9 mouse cellular contexts compared by ENCODE assay signal in the genomic region with DNA sequence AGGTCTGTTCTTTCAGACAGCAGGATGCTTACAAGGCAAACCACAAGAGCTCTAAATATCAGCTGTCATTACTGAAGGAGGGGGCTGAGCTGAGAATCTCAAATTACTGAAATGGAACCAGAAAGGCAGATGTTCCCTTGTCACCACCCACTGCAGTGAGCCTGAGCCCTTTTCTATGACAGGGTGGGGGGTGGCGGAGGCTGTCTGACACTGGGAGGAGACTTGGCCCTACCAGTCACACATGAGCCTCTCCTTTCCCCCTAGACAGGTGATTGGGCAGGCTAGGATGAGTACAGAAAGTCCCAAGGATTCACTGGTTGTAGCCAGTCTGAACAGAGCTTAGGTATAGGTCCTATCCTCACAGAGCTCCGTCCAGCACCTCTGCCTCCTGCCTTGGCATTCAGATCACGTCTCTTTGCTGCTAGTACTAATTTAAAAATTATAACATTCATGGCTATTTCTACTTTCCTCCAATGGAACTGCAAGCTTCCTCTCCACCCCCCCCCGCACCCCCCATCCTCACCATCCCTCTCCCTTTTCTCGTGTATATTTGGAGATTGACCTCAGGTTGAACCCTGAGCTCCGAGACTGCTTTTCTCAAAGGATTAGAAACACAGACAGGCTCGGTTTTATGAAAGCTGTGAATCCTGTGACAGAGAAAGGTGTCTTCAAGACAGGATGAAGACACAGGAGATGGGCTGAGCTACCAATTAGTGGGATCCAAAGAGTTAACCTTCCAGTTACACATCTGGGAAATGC.
DNase-seq lines count a peak whose midpoint lies in the region; ATAC-seq and TF ChIP-seq lines count a peak whose summit lies in the region.
"Had no signal": no experiment of that assay in that cellular context is flagged by ENCODE, and none has a peak within 500 bp of the region (broad histone marks: within the 10 kb centered on the region; RNA-seq: fewer than 3 reads in every experiment).

No protein-coding gene starts in this region.

- H3K9ac ChIP-seq in embryonic facial prominence, embryonic 13.5 days: no peak overlapping the region
- no peak overlapping the region for H3K9ac ChIP-seq in hindbrain, embryonic 16.5 days (ENCODE audit: low read depth, low read length)
- H3K9ac ChIP-seq in midbrain, embryonic 12.5 days (replicated peaks): no peak overlapping the region
- H3K9ac ChIP-seq: liver, embryonic 15.5 days had no signal

- intact Hi-C loops in gastrocnemius, adult 2 months (cut with DNase I): no loop called here
- intact Hi-C loops in gastrocnemius, postnatal 36 days (cut with DNase I): no loop called here

- ATAC-seq in embryonic facial prominence, embryonic 13.5 days (ENCODE audit: insufficient number of reproducible peaks, insufficient read depth, low FRiP score, low TSS enrichment, low read depth): peak; percentile 57; the same call in 1 of the 2 replicates
- peak; percentile 73 for ATAC-seq in hindbrain, embryonic 16.5 days
- ATAC-seq in midbrain, embryonic 12.5 days (ENCODE audit: low FRiP score, low read depth): peak; percentile 60; the same call in 1 of the 2 replicates

- no peaks in the 10 kb centered on the region for H3K36me3 ChIP-seq in embryonic facial prominence, embryonic 13.5 days
- no peaks in the 10 kb centered on the region for H3K36me3 ChIP-seq in hindbrain, embryonic 16.5 days (ENCODE audit: control insufficient read depth, insufficient read depth, low read length)
- no peaks in the 10 kb centered on the region for H3K36me3 ChIP-seq in midbrain, embryonic 12.5 days
- no peaks in the 10 kb centered on the region for H3K36me3 ChIP-seq in kidney, adult 2 months (ENCODE audit: control insufficient read depth, insufficient read depth, low read length)
- H3K36me3 ChIP-seq: liver, embryonic 15.5 days had no signal

- no peak for TF ChIP-seq POLR2A in kidney, adult 2 months (IDR thresholded peaks at IDR 0.05; ENCODE audit: low read depth, low read length)

- no peak for TF ChIP-seq CTCF in gastrocnemius, adult 2 months (IDR thresholded peaks at IDR 0.05)
- no peak for TF ChIP-seq CTCF in kidney, adult 2 months (conservative IDR thresholded peaks at IDR 0.05; ENCODE audit: insufficient read depth, insufficient read length, low read depth, low read length)

- H3K4me2 ChIP-seq in embryonic facial prominence, embryonic 13.5 days: peak overlapping the region; percentile 27
- H3K4me2 ChIP-seq in hindbrain, embryonic 16.5 days (ENCODE audit: low read length): no peak overlapping the region
- H3K4me2 ChIP-seq in midbrain, embryonic 12.5 days (replicated peaks): no peak overlapping the region
- H3K4me2 ChIP-seq: liver, embryonic 15.5 days had no signal

- WGBS in embryonic facial prominence, embryonic 13.5 days: 17% methylated on average over 7 of the region's 7 CpGs
- 37% methylated on average over 7 of the region's 7 CpGs for WGBS in hindbrain, embryonic 16.5 days
- WGBS in midbrain, embryonic 12.5 days: 34% methylated on average over 7 of the region's 7 CpGs
- 29% methylated on average over 7 of the region's 7 CpGs for WGBS in kidney, adult 2 months

- peak; percentile 37 for DNase-seq in gastrocnemius, adult 2 months
- no peak for DNase-seq in gastrocnemius, postnatal 36 days
- no peak for DNase-seq in testis, postnatal 10 days (ENCODE audit: low spot score)
- no peak for DNase-seq in thymus, adult 18-20 months
- no peak for DNase-seq in kidney, adult 2 months

- H3K27me3 ChIP-seq in embryonic facial prominence, embryonic 13.5 days: no peaks in the 10 kb centered on the region
- H3K27me3 ChIP-seq in hindbrain, embryonic 16.5 days (replicated peaks; ENCODE audit: control insufficient read depth, insufficient read depth, low read length): no peaks in the 10 kb centered on the region
- no peaks in the 10 kb centered on the region for H3K27me3 ChIP-seq in midbrain, embryonic 12.5 days
- no peaks in the 10 kb centered on the region for H3K27me3 ChIP-seq in kidney, adult 2 months (replicated peaks; ENCODE audit: control insufficient read depth, insufficient read depth, low read length)
- H3K27me3 ChIP-seq: liver, embryonic 15.5 days had no signal

- H3K9me3 ChIP-seq in embryonic facial prominence, embryonic 13.5 days: no peaks in the 10 kb centered on the region
- H3K9me3 ChIP-seq in hindbrain, embryonic 16.5 days (ENCODE audit: control insufficient read depth, low read length): no peaks in the 10 kb centered on the region
- H3K9me3 ChIP-seq in midbrain, embryonic 12.5 days: no peaks in the 10 kb centered on the region
- H3K9me3 ChIP-seq: liver, embryonic 15.5 days had no signal

- H3K27ac ChIP-seq in gastrocnemius, adult 2 months: no peak overlapping the region
- 0 out of 2 replicates have a peak overlapping the region, but pooled peaks have one; percentile 2 for H3K27ac ChIP-seq in embryonic facial prominence, embryonic 13.5 days
- H3K27ac ChIP-seq in hindbrain, embryonic 16.5 days (ENCODE audit: low read depth, low read length): no peak overlapping the region
- peak overlapping the region; percentile 10; the same call in 1 of the 2 replicates for H3K27ac ChIP-seq in midbrain, embryonic 12.5 days (replicated peaks)
- H3K27ac ChIP-seq in kidney, adult 2 months (ENCODE audit: insufficient read depth, low read depth, low read length): no peak overlapping the region
- H3K27ac ChIP-seq: liver, embryonic 15.5 days had no signal

- no peak overlapping the region for H3K4me3 ChIP-seq in gastrocnemius, adult 2 months
- H3K4me3 ChIP-seq in embryonic facial prominence, embryonic 13.5 days: no peak overlapping the region
- H3K4me3 ChIP-seq in hindbrain, embryonic 16.5 days (ENCODE audit: low read length): no peak overlapping the region
- no peak overlapping the region for H3K4me3 ChIP-seq in midbrain, embryonic 12.5 days
- H3K4me3 ChIP-seq in kidney, adult 2 months (ENCODE audit: insufficient read depth, low read depth, low read length): no peak overlapping the region
- H3K4me3 ChIP-seq: liver, embryonic 15.5 days had no signal

- H3K4me1 ChIP-seq in embryonic facial prominence, embryonic 13.5 days: peaks cover 31% of the 10 kb centered on the region
- H3K4me1 ChIP-seq in hindbrain, embryonic 16.5 days (ENCODE audit: control insufficient read depth, insufficient read depth, low read depth, low read length): peaks cover 10% of the 10 kb centered on the region
- H3K4me1 ChIP-seq in midbrain, embryonic 12.5 days: peaks cover 12% of the 10 kb centered on the region
- no peaks in the 10 kb centered on the region for H3K4me1 ChIP-seq in kidney, adult 2 months (ENCODE audit: control insufficient read depth, insufficient read depth, low read length)
- H3K4me1 ChIP-seq: liver, embryonic 15.5 days had no signal

Comparison
In these comparisons a context has a peak if more than half of its experiments do, and no peak if none do; other contexts are left out.
1. H3K27ac ChIP-seq: peak in embryonic facial prominence, embryonic 13.5 days (single experiment) and midbrain, embryonic 12.5 days (single experiment); none in gastrocnemius, adult 2 months (single experiment), hindbrain, embryonic 16.5 days (single experiment) and kidney, adult 2 months (single experiment).
2. Peak in every context shown above with its lines, with median percentiles within 50 percentile points of each other: ATAC-seq.